Mouse (Mus musculus) thymus, adult 2 months (tissue): ENCODE measurements at regions not wholly inside any gene's neighbourhood (a gene's known extent, or its start where the extent isn't known, plus 50 kb on each side); places are given as distances from the start of the nearest gene placed in this dataset.

ENCODE experiments used
- CTCF ChIP-seq: fragments of 200-500 bp; IDR thresholded peaks from 2 replicates; pipeline ENCODE4 v1.5.1; 2012; ENCODE audit warnings: mild to moderate bottlenecking, control low read depth, low read length, moderate library complexity, borderline replicate concordance; ENCODE audit not compliant: control insufficient read depth, poor library complexity, insufficient read depth; ENCODE audit errors: extremely low read depth
- POLR2A ChIP-seq: fragments of 200-500 bp; IDR thresholded peaks from 2 replicates; pipeline ENCODE4 v1.6.1; 2012; ENCODE audit warnings: mild to moderate bottlenecking, low read length, control low read depth, moderate library complexity; ENCODE audit not compliant: control insufficient read depth, poor library complexity, insufficient read depth; ENCODE audit errors: extremely low read depth

GRCm38 (mm10) chr6:100483836-100484235 is 187.1 kb downstream of the Shq1 start:
- no peak for TF ChIP-seq POLR2A
- TF ChIP-seq CTCF = no peak
